Mouse (Mus musculus) adrenal gland, adult 18-20 months (tissue): ENCODE measurements around the gene H2-T24. TPM values are rescaled to one million over a fixed set of nuclear protein-coding genes. Genes with fewer than 3 reads are reported as not detected.
"Not testable (repeated sequence)": the region's sequence is repeated elsewhere in the genome, so short reads cannot be mapped to it uniquely, and the experiment has no call there.

Experiments used
- DNase-seq, 2 experiments: peaks; one replicate each; pipeline ENCODE4 v3.0.0; 2021 to 2022; ENCODE audit warnings: low spot score in 2 of 2
- total RNA-seq, 2 experiments: library from RNA; stranded (reverse); gene quantifications; 1 replicate in 1 of 2; 2 replicates in 1 of 2; pipeline ENCODE4 v1.2.3; 2021

H2-T24 gene
- total RNA-seq, 2 experiments from 2014 or later = 7.5 to 8.1 TPM

GRCm38 (mm10) chr17:36025197-36025596, 4.8 kb upstream of the H2-T24 start:
- no peak for DNase-seq

GRCm38 (mm10) chr17:36023710-36024654, 3.6 kb upstream of the H2-T24 start:
- DNase-seq = no peak

- DNase-seq = no peak
Measured at GRCm38 (mm10) chr17:36022922-36023321, 2.6 kb upstream of the H2-T24 start.

GRCm38 (mm10) chr17:36022098-36022497, 1.7 kb upstream of the H2-T24 start:
- no peak for DNase-seq

DNA sequence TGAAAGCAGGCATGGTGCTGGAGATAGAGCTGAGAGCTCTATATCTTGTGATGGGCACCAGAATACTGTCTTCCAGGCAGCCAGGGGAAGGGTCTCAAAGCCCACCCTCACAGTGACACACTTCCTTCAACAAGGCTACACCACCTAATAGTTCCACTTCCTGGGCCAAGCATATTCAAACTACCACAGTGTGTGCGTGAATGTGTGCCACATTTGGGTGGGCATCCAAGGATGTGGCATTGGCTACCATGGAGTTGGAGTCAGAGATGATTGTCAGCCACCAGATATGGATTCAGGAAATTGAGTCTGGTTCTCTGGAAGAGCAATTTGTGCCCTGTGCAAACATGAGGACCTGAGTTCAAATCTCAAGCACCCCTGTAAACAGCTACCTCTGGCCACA, 949 bp upstream of the H2-T24 start:
- no peak for DNase-seq

- DNase-seq = no peak
Measured at GRCm38 (mm10) chr17:36019519-36019918, 841 bp downstream of the H2-T24 start.

DNA sequence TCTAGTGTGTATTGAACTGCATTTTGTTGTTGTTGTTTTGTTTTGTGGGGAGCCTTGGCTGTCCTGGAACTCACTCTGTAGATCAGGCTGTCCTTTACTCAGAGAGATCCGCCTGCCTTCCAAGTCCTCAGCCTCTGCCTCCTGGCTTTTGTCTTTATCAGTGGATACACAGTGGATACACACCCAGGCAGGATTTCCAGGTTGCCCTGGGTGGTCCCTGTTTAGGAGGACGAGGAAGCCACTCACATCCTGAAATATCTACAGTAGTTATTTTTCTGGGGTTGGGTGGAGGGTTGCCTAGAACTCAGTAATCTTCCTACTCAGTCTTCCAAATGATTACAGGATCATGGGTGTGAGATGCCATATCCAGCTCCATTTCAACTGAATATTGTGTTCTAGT, 1.4 kb downstream of the H2-T24 start:
- DNase-seq = no peak

GRCm38 (mm10) chr17:36017046-36017445, 3.3 kb downstream of the H2-T24 start:
- DNase-seq = no peak

DNA sequence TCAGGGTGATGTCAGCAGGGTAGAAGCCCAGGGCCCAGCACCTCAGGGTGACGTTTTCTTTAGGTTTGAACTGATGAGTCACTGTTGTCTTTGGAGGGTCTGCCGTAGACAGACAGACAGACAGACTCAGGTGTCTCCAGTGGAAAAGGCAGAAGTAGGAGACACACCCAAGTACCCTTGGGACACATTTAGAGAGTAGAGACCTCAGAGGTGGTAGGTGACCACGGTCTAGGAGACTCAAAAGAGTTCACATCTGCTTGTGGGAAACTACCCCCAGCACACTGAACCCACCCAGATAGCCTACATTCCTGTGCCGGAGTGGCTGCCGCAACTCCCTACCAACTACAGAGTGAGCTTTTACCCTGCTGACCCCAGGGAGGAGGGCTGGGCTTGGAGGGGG, 5.4 kb downstream of the H2-T24 start:
- no peak for DNase-seq

- not testable (repeated sequence) for DNase-seq
Measured at GRCm38 (mm10) chr17:36004409-36004808, 16.0 kb downstream of the H2-T24 start.

DNA sequence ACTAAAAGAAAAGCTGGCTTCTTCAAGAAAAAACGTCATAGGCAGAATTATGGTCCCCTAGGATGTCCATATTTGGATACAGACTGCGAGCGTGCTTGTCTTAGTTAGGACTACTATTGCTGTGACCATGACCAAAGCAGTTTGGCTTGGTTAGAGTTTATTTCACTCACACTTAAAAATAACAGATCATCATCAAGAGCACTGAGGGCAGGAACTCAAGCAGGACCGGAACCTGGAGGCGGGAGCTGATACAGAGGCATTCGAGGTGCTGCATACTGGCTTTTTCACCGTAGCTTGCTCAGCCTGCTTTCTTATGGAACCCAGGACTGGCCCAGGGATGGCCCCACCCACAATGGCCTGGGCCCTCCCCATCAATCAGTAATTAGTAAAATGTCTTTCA, 17.0 kb downstream of the H2-T24 start:
- no peak for DNase-seq

DNA sequence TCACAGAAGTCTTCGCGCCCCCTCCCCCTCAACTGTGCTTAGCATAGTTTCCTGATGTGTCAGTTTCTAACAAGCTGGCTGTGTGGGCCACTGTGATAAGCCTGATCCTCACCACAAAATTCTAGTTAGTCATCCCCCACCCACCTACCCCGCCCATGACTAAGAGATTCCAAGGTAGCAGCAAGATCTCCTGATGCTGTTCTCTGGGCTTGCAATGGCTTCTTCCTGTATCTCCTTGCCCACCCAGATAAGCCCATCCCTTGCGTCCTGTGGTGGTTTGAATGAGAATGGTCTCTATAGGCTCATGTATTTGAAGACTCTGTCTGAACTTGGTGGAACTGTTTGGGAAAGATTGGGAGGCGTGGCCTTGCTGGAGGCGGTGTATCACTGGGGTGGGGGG, 18.4 kb downstream of the H2-T24 start:
- no peak for DNase-seq

GRCm38 (mm10) chr17:36001121-36001897, 19.1 kb downstream of the H2-T24 start:
- DNase-seq = no peak

- no peak for DNase-seq
Measured at GRCm38 (mm10) chr17:36000349-36000748, 20.0 kb downstream of the H2-T24 start.

DNA sequence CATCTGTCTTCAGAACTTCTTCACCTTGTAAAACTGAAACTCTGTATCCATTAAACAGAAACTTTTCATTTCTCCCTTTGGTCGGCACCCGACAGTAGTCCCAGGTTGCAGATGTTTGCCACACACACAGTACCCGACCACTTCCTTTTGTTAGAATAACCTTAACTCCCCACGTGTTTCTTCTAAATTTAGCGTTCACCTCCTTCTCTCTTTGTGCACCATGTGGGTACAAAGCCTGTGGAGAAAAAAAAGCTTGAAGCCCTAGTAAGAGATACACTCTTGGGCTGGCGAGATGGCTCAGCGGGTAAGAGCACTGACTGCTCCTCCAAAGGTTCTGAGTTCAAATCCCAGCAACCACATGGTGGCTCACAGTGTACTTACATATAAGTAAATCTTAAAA, 21.0 kb downstream of the H2-T24 start:
- no peak for DNase-seq

DNA sequence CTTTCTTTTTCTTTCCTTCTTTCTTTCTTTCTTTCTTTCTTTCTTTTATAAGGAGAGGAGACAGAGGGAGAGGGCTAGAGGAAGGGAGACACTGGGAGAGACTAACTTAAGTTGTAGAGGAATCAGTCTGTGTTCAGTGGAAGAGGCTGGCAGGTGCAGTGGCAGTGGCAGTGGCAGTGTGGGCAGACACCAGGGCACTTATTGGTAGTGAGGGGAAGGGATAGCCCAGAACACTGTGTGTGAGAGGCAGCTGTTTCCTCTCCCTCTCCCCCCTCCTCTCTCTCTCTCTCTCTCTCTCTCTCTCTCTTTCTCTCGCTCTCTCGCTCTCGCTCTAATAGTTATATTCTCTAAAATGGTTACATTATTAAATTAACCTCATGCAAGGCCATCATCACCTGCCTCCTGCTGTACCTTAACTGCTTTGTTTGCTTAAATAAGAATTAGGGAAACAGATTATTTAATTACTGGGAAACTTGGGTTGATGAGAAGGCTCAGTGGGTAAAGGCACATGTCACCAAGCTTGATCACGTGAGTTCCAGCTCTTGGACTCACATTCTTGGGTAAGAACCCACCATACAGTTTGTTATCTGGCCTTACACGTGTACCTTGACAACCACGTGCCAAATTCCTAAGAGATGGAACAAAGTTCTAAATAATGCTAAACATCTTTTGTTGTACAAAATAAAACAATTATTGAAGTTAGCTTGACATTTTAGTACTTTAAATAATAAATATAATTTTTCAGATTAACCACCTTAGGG, 21.6 kb downstream of the H2-T24 start:
- no peak for DNase-seq

DNA sequence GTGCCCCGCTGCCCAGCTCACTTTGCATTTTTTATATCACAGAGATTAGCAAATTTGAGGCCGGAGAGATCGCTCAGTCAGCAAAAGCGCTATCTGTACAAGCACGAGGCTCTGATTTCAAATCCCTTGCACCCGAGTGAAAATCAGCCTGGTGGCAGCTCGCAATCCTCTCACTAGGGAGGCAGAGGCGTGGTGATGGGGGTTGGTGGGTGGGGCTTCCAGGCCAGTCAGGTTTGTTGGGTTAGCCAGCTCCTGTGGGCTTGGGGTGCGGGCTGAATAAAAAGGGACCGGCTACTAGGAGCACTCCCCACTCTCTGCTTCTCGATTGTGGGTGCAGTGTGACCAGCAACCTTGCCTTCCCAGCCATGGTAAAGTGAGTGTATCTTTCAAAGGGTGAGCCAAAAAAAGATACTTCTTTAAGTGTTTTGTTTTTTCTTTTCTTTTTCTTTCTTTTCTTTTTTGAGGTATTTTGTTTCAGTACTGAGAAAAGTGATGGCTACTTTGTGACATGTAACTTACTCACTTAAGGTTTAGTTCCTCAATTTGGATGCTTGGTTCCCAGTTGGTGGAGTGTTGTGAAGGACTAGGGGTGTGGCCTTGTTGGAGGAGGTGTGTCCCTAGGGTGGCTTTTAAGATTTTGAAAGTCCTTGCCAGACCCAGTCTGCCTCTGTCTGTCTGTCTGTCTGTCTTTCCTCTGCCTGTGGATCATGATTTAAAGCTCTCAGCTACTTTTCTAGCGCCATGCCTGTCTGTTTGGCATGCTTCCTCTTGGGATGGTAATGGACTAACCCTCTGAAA, 22.4 kb downstream of the H2-T24 start:
- DNase-seq = no peak

DNA sequence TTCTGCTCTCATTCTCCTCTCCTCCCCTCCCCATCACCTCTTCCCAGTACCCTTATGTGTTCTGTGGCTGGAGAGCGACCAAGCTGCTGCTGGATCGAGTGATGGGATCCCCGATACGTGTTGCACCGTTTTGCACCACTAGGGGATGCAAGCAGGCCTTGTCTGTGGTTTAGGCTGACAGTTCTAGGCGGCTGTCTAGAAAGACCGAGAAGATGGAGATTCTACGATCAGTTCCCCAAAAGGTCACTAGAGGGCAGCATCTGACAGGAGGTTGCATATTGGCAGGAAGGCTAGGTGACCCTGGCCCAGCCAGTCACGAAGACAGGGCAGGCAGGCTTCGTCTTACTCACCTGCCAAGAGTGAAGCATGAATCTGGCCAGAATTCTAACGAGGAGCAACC, 23.4 kb downstream of the H2-T24 start:
- peak; percentile 96 to 97 for DNase-seq

DNA sequence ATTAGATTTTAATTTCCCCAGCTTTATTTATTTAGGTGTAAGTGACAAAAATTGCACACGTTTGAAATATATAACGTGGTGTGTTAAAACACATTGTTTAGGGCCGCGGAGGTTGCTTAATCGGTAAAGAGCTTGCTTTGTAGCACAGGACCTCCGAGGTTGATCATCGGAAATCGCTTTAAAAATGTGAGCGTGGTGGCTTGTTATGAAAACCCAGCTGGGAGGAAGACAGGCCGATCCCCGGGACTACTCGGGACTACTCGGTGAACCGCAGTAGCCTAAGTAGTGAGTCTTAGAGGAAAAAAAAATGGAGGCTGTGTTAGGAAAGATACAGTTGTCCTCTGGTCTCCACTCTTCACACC, 25.5 kb downstream of the H2-T24 start:
- no peak for DNase-seq

DNA sequence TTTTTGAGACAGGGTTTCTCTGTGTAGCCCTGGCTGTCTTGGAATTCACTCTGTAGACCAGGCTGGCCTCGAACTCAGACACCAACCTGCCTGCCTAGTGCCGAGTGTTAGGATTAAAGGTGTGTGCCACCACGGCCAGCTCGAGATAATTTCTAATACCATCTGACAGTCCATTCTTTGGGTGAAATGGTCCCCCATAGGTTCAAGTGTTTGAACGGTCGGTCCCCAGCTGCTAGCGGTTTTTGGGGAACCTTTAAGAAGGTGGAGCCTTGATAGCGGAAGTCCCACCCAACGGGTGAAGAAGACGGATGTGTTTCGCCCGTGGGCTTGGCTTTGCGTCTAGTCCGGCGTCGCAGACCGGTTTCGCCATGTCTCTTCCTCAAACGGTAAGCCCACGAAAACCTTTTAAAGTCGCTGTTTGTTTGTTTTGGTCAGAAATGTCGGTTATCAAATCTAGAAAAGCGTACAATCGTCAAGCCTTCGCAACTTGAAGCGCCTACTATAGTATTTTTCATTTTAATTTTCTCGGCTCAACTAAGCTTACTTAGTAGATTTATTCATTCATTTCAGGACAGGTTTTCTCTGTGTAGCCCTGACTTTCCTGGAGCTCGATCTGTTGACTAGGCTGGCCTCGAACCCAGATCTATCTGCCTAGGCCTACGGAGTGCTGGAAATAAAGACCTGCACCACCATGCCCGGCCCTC, 26.0 kb downstream of the H2-T24 start:
- DNase-seq = peak; percentile 71
